Comparison of ENCODE assay signal across 26 mouse cellular contexts in genomic region chr8:30602421-30602820, GRCm38 (mm10).
DNase-seq lines count a peak whose midpoint lies in the region; ATAC-seq lines count a peak whose summit lies in the region.
"Had no signal": no experiment of that assay in that cellular context is flagged by ENCODE, and none has a peak within 500 bp of the region (broad histone marks: within the 10 kb centered on the region; RNA-seq: fewer than 3 reads in every experiment).

No protein-coding gene starts in this region.

- H3K4me3 ChIP-seq in hindbrain, embryonic 10.5 days: no peak overlapping the region
- H3K4me3 ChIP-seq in hindbrain, embryonic 13.5 days: no peak overlapping the region
- H3K4me3 ChIP-seq: heart, adult 2 months had no signal

- H3K4me2 ChIP-seq in hindbrain, embryonic 13.5 days: no peak overlapping the region
- H3K4me2 ChIP-seq: heart, embryonic 11.5 days; hindbrain, embryonic 14.5 days had no signal

- no peaks in the 10 kb centered on the region for H3K4me1 ChIP-seq in hindbrain, embryonic 10.5 days (replicated peaks)
- H3K4me1 ChIP-seq in hindbrain, embryonic 13.5 days (replicated peaks): no peaks in the 10 kb centered on the region

- ATAC-seq in hindbrain, embryonic 13.5 days (ENCODE audit: low FRiP score): no peak
- ATAC-seq: forebrain, embryonic 14.5 days; forebrain, postnatal 0 days; hindbrain, postnatal 0 days; inflammation-experienced regulatory T-cells, adult 6 months; intestine, embryonic 16.5 days; Patski had no signal

- no peak overlapping the region for H3K27ac ChIP-seq in hindbrain, embryonic 10.5 days
- H3K27ac ChIP-seq in hindbrain, embryonic 13.5 days: no peak overlapping the region
- H3K27ac ChIP-seq: heart, adult 2 months; hindbrain, embryonic 14.5 days; hindbrain, postnatal 0 days had no signal

- H3K27me3 ChIP-seq in hindbrain, embryonic 10.5 days (ENCODE audit: insufficient read depth, poor library complexity, severe bottlenecking): no peaks in the 10 kb centered on the region
- no peaks in the 10 kb centered on the region for H3K27me3 ChIP-seq in hindbrain, embryonic 13.5 days
- H3K27me3 ChIP-seq: CH12.LX, Patski had no signal

- H3K36me3 ChIP-seq in hindbrain, embryonic 10.5 days: no peaks in the 10 kb centered on the region
- no peaks in the 10 kb centered on the region for H3K36me3 ChIP-seq in hindbrain, embryonic 13.5 days
- H3K36me3 ChIP-seq: G1E had no signal

- DNase-seq in hindbrain, embryonic 10.5 days (ENCODE audit: low spot score): peak; percentile 10
- DNase-seq in embryo, embryonic 11 days: peak; percentile 56
- peak; percentile 43 for DNase-seq in forelimb bud, embryonic 11.5 days (ENCODE audit: low read depth, low spot score)
- DNase-seq in thymus, postnatal 0 days (ENCODE audit: low spot score): no peak
- no peak for DNase-seq in frontal cortex, postnatal 10 days (ENCODE audit: low spot score in 2 of 2)
- DNase-seq: adrenal gland, postnatal 10 days; adrenal gland, postnatal 36 days; B cell, adult 2 months; cerebellum, adult 18-20 months; cerebellum, adult 9-10 months; cerebellum, postnatal 14 days; forebrain, postnatal 0 days; gastrocnemius, postnatal 10 days; gastrocnemius, postnatal 36 days; heart, adult 2 months; kidney, adult 18-20 months had no signal

- no peaks in the 10 kb centered on the region for H3K9me3 ChIP-seq in hindbrain, embryonic 10.5 days
- H3K9me3 ChIP-seq in hindbrain, embryonic 13.5 days: no peaks in the 10 kb centered on the region

- H3K9ac ChIP-seq in hindbrain, embryonic 13.5 days: no peak overlapping the region
- H3K9ac ChIP-seq: forebrain, postnatal 0 days; hindbrain, embryonic 14.5 days had no signal

- no CpG with 5 or more reads among the region's 1 CpGs for WGBS in hindbrain, embryonic 10.5 days
- WGBS in hindbrain, embryonic 13.5 days: no CpG with 5 or more reads among the region's 1 CpGs

Comparison
In these comparisons a context has a peak if more than half of its experiments do, and no peak if none do; other contexts are left out.
1. DNase-seq: peak in hindbrain, embryonic 10.5 days (single experiment), embryo, embryonic 11 days (single experiment) and forelimb bud, embryonic 11.5 days (single experiment); none in thymus, postnatal 0 days (single experiment) and frontal cortex, postnatal 10 days (0 of 2).